Mouse (Mus musculus) brain, adult 2 months (tissue): ENCODE data around the gene Tfap2a.

ENCODE experiments used
- DNase-seq: peaks from one replicate; pipeline ENCODE4 v3.0.0; 2011; ENCODE audit warnings: low read depth, low spot score

The Tfap2a gene

GRCm38 (mm10) chr13:40734316-40734965 is 3.7 kb downstream of the Tfap2a start:
- DNase-seq: no peak

- peak; percentile 50 for DNase-seq
These were observed 4.5 kb downstream of the Tfap2a start for GRCm38 (mm10) chr13:40733542-40734151.

- DNase-seq: no peak
These were observed 5.2 kb downstream of the Tfap2a start for GRCm38 (mm10) chr13:40732816-40733541.

GRCm38 (mm10) chr13:40732085-40732484 is 6.1 kb downstream of the Tfap2a start:
- no peak for DNase-seq

GRCm38 (mm10) chr13:40731179-40731841 is 6.9 kb downstream of the Tfap2a start:
- DNase-seq: no peak

GRCm38 (mm10) chr13:40730651-40731178 is 7.5 kb downstream of the Tfap2a start:
- DNase-seq: peak; percentile 33

GRCm38 (mm10) chr13:40729592-40730431 is 8.4 kb downstream of the Tfap2a start:
- no peak for DNase-seq

- DNase-seq: no peak
These were observed 9.1 kb downstream of the Tfap2a start for GRCm38 (mm10) chr13:40729037-40729436.

- no peak for DNase-seq
These were observed 9.6 kb downstream of the Tfap2a start for GRCm38 (mm10) chr13:40728626-40728990.

GRCm38 (mm10) chr13:40727731-40728625 is 10.2 kb downstream of the Tfap2a start:
- no peak for DNase-seq

- no peak for DNase-seq
These were observed 12.3 kb downstream of the Tfap2a start for GRCm38 (mm10) chr13:40725924-40726323.

- DNase-seq: no peak
These were observed 14.6 kb downstream of the Tfap2a start for GRCm38 (mm10) chr13:40723598-40723920.

- DNase-seq: peak; percentile 92
These were observed 15.2 kb downstream of the Tfap2a start for GRCm38 (mm10) chr13:40722741-40723597.

- no peak for DNase-seq
These were observed 18.5 kb downstream of the Tfap2a start for GRCm38 (mm10) chr13:40719741-40720082.

GRCm38 (mm10) chr13:40719066-40719740 is 19.0 kb downstream of the Tfap2a start:
- no peak for DNase-seq

- DNase-seq: no peak
These were observed 21.1 kb downstream of the Tfap2a start for GRCm38 (mm10) chr13:40716771-40717716.

GRCm38 (mm10) chr13:40714531-40714930 is 23.6 kb downstream of the Tfap2a start:
- DNase-seq: no peak

- no peak for DNase-seq
These were observed 24.5 kb downstream of the Tfap2a start for GRCm38 (mm10) chr13:40713681-40714080.
